Mouse (Mus musculus) kidney, postnatal 14 days (tissue): ENCODE data around the gene Slc22a7.

ENCODE experiments used
- DNase-seq: peaks from one replicate; pipeline ENCODE4 v3.0.0; 2022; ENCODE audit warnings: mixed read lengths

Gene Slc22a7

GRCm38 (mm10) chr17:46433627-46434026 is 4.6 kb downstream of the Slc22a7 start:
- peak; percentile 56 for DNase-seq

- peak; percentile 47 for DNase-seq
Observed at GRCm38 (mm10) chr17:46428761-46429414, 9.4 kb downstream of the Slc22a7 start, which contains the start of gene Crip3. Gene Crip3, plus strand, starts transcription at chr17:46428926.

- no peak for DNase-seq
Observed at GRCm38 (mm10) chr17:46426496-46426895, 11.8 kb downstream of the Slc22a7 start.

GRCm38 (mm10) chr17:46419717-46420116 is 18.5 kb downstream of the Slc22a7 start:
- DNase-seq = no peak

GRCm38 (mm10) chr17:46418628-46419027 is 19.6 kb downstream of the Slc22a7 start:
- DNase-seq = peak; percentile 52

GRCm38 (mm10) chr17:46408478-46408877 is 29.8 kb downstream of the Slc22a7 start:
- DNase-seq = no peak

- no peak for DNase-seq
Observed at GRCm38 (mm10) chr17:46394631-46395030, 43.6 kb downstream of the Slc22a7 start.

GRCm38 (mm10) chr17:46393012-46393411 is 45.2 kb downstream of the Slc22a7 start:
- peak; percentile 48 for DNase-seq

GRCm38 (mm10) chr17:46388200-46388599 is 50.1 kb downstream of the Slc22a7 start:
- DNase-seq = no peak

GRCm38 (mm10) chr17:46384061-46384801 is 54.0 kb downstream of the Slc22a7 start:
- peak; percentile 45 for DNase-seq

GRCm38 (mm10) chr17:46383294-46384060 is 54.8 kb downstream of the Slc22a7 start, which contains the start of gene Zfp318:
Gene Zfp318, plus strand, starts transcription at chr17:46383731.
- DNase-seq = peak; percentile 99
